Mouse (Mus musculus) hindbrain, embryonic 10.5 days (tissue): Measurements from ENCODE around the gene Fhit. TPM values are rescaled to one million over a fixed set of nuclear protein-coding genes. Genes with fewer than 3 reads are reported as not detected.

ENCODE experiments used
- DNase-seq: peaks from one replicate; pipeline ENCODE4 v3.0.0-alpha.2; 2017; ENCODE audit warnings: low spot score
- H3K27ac ChIP-seq: fragments of 300-500 bp; sonication (generic); 2 replicates; pipeline ENCODE4 v1.5.1; 2016; ENCODE audit warnings: mild to moderate bottlenecking, moderate library complexity
- H3K27me3 ChIP-seq: fragments of 300-500 bp; sonication (generic); 2 replicates; pipeline ENCODE4 v1.6.1; 2016; ENCODE audit warnings: mild to moderate bottlenecking; ENCODE audit not compliant: poor library complexity, insufficient read depth, severe bottlenecking
- H3K36me3 ChIP-seq: fragments of 300-500 bp; sonication (generic); 2 replicates; pipeline ENCODE4 v1.6.1; 2016; ENCODE audit warnings: mild to moderate bottlenecking, moderate library complexity
- H3K4me1 ChIP-seq: fragments of 300-500 bp; sonication (generic); replicated peaks from 2 replicates; pipeline ENCODE4 v1.6.1; 2016; ENCODE audit warnings: mild to moderate bottlenecking
- H3K4me3 ChIP-seq: fragments of 300-500 bp; sonication (generic); 2 replicates; pipeline ENCODE4 v1.5.1; 2016; ENCODE audit warnings: mild to moderate bottlenecking, moderate library complexity
- H3K9me3 ChIP-seq: fragments of 300-500 bp; sonication (generic); 2 replicates; pipeline ENCODE4 v1.6.1; 2016; ENCODE audit warnings: mild to moderate bottlenecking, moderate library complexity
- WGBS: fragments of 180-500 bp; shearing (Covaris S2); methylation state at CpG from one replicate; pipeline ENCODE4 v1.1.7; 2016; 5-methylcytosine and 5-hydroxymethylcytosine counted together
- polyA plus RNA-seq: library from polyadenylated mRNA; unstranded; fragments of >200 nt; fragmentation: Nextera tagmentation; extraction: Ambion mirVana; gene quantifications from 2 replicates; pipeline ENCODE4 v1.2.1, GENCODE M21; 2016

Gene Fhit
- polyA plus RNA-seq, 1 experiment from 2014 or later: 4.4 TPM

GRCm38 (mm10) chr14:9556333-9556732, 1605.5 kb downstream of the Fhit start:
- no peak overlapping the region for H3K4me3 ChIP-seq
- no peak for DNase-seq
- no peak overlapping the region for H3K27ac ChIP-seq
- H3K36me3 ChIP-seq: no peaks in the 10 kb centered on the region
- H3K27me3 ChIP-seq: no peaks in the 10 kb centered on the region
- 0 out of 2 replicates have a peak, but pooled peaks cover 8% of the 10 kb centered on the region for H3K4me1 ChIP-seq
- no peaks in the 10 kb centered on the region for H3K9me3 ChIP-seq
- WGBS: 85% methylated on average over 5 of the region's 5 CpGs

GRCm38 (mm10) chr14:9555807-9556206, 1606.0 kb downstream of the Fhit start:
- Histone ChIP-seq H3K27ac (no peak overlapping the region; the same call in 1 of the 2 replicates), H3K36me3 (no peaks in the 10 kb centered on the region), H3K4me3 (no peak overlapping the region), H3K4me1 (0 out of 2 replicates have a peak, but pooled peaks cover 8% of the 10 kb centered on the region), H3K27me3 (no peaks in the 10 kb centered on the region), H3K9me3 (no peaks in the 10 kb centered on the region)
- no peak for DNase-seq
- 56% methylated on average over 6 of the region's 6 CpGs for WGBS

GRCm38 (mm10) chr14:9552149-9552548, 1609.7 kb downstream of the Fhit start:
- no peaks in the 10 kb centered on the region for H3K27me3 ChIP-seq
- no peaks in the 10 kb centered on the region for H3K9me3 ChIP-seq
- DNase-seq: no peak
- 0 out of 2 replicates have a peak, but pooled peaks cover 8% of the 10 kb centered on the region for H3K4me1 ChIP-seq
- H3K4me3 ChIP-seq: no peak overlapping the region
- no peak overlapping the region for H3K27ac ChIP-seq
- H3K36me3 ChIP-seq: no peaks in the 10 kb centered on the region

- Histone ChIP-seq H3K4me1 (no peaks in the 10 kb centered on the region), H3K27ac (no peak overlapping the region), H3K27me3 (no peaks in the 10 kb centered on the region), H3K4me3 (no peak overlapping the region), H3K9me3 (no peaks in the 10 kb centered on the region), H3K36me3 (no peaks in the 10 kb centered on the region)
- 47% methylated on average over 1 of the region's 1 CpGs for WGBS
- no peak for DNase-seq
Measured at GRCm38 (mm10) chr14:9547952-9548351, 1613.9 kb downstream of the Fhit start.

- no peak overlapping the region for H3K27ac ChIP-seq
- no peak for DNase-seq
- no peaks in the 10 kb centered on the region for H3K36me3 ChIP-seq
- no peaks in the 10 kb centered on the region for H3K27me3 ChIP-seq
- 79% methylated on average over 3 of the region's 3 CpGs for WGBS
- no peak overlapping the region for H3K4me3 ChIP-seq
- no peaks in the 10 kb centered on the region for H3K9me3 ChIP-seq
- no peaks in the 10 kb centered on the region for H3K4me1 ChIP-seq
Measured at GRCm38 (mm10) chr14:9544364-9544763, 1617.5 kb downstream of the Fhit start.

GRCm38 (mm10) chr14:9535491-9535890, 1626.3 kb downstream of the Fhit start:
- no peak overlapping the region for H3K4me3 ChIP-seq
- no peaks in the 10 kb centered on the region for H3K4me1 ChIP-seq
- H3K9me3 ChIP-seq: no peaks in the 10 kb centered on the region
- H3K27ac ChIP-seq: no peak overlapping the region
- H3K36me3 ChIP-seq: no peaks in the 10 kb centered on the region
- DNase-seq: no peak
- no peaks in the 10 kb centered on the region for H3K27me3 ChIP-seq
- WGBS: 65% methylated on average over 6 of the region's 6 CpGs

GRCm38 (mm10) chr14:9529247-9529646, 1632.6 kb downstream of the Fhit start:
- Histone ChIP-seq H3K9me3 (no peaks in the 10 kb centered on the region), H3K4me1 (no peaks in the 10 kb centered on the region), H3K27ac (no peak overlapping the region), H3K27me3 (no peaks in the 10 kb centered on the region), H3K36me3 (no peaks in the 10 kb centered on the region), H3K4me3 (no peak overlapping the region)
- 90% methylated on average over 4 of the region's 4 CpGs for WGBS
- DNase-seq: no peak

DNA sequence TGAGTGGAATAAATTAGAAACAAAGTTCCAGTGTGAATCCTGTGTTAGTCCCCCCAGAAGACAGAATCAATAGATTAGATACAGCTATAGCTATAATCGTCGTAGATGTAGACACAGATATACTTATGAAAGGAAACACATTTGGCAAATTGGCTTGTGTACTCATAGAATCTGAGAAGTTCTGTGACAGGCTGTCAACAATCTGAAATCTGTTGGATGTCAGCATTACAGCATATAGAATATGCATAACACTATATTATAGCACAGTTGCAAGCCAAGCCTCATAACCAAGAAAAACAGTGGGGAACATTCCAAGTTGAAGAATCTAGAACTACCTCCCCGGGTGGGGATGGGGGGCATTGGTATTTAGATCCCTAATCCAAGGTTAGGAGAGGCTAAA, 1635.7 kb downstream of the Fhit start:
- no peaks in the 10 kb centered on the region for H3K4me1 ChIP-seq
- WGBS: 92% methylated on average over 3 of the region's 3 CpGs

GRCm38 (mm10) chr14:9517651-9518050, 1644.2 kb downstream of the Fhit start:
- Histone ChIP-seq H3K27me3 (no peaks in the 10 kb centered on the region), H3K4me3 (no peak overlapping the region), H3K4me1 (no peaks in the 10 kb centered on the region), H3K36me3 (no peaks in the 10 kb centered on the region), H3K9me3 (no peaks in the 10 kb centered on the region), H3K27ac (no peak overlapping the region)
- WGBS: 80% methylated on average over 2 of the region's 2 CpGs
- DNase-seq: no peak

More for the DNA sequence above, 1635.7 kb downstream of the Fhit start:
- DNase-seq: no peak
- Histone ChIP-seq H3K27ac (no peak overlapping the region), H3K27me3 (no peaks in the 10 kb centered on the region), H3K36me3 (no peaks in the 10 kb centered on the region), H3K9me3 (no peaks in the 10 kb centered on the region), H3K4me3 (no peak overlapping the region)

DNA sequence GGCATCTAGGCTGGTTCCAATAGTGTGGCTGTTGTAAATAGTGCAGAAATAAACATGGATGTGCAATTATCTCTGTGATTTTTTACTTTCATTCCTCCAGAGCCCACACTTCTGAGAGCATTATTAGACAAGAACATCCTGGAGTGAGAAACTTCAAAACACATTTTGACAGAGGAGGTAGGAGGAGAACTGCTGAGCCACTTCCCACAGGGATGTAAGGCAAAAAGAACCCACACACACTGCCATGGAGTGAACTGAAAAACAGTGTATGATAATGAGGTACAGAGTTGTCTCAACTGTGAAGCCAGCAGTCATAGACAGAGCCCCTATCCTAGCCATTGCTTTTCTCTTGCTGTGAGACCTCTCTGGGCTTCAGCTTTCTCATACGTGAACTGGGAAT, 1652.2 kb downstream of the Fhit start:
- H3K9me3 ChIP-seq: no peaks in the 10 kb centered on the region
- DNase-seq: no peak
- H3K4me3 ChIP-seq: no peak overlapping the region
- no peaks in the 10 kb centered on the region for H3K4me1 ChIP-seq
- 75% methylated on average over 1 of the region's 1 CpGs for whole genome bisulfite sequencing
- H3K36me3 ChIP-seq: no peaks in the 10 kb centered on the region
- H3K27me3 ChIP-seq: no peaks in the 10 kb centered on the region
- no peak overlapping the region for H3K27ac ChIP-seq

Other genes with a start within 250 kb of the Fhit start
- gene Gm3839, start 194.7 kb upstream of the Fhit start, polyA plus RNA-seq: 2.2 TPM in 2 replicates